Mouse (Mus musculus) myocyte (in vitro differentiated cells): Measurements from ENCODE around the gene Nfam1.

Source experiments
- POLR2A ChIP-seq: IDR thresholded peaks from one replicate; pipeline ENCODE4 v1.6.1; 2011; ENCODE audit warnings: low read depth, mild to moderate bottlenecking, control low read depth, moderate library complexity; ENCODE audit not compliant: insufficient read length
- USF1 ChIP-seq: IDR thresholded peaks from one replicate; pipeline ENCODE4 v1.6.1; 2011; ENCODE audit warnings: low read depth, mild to moderate bottlenecking, control low read depth, moderate library complexity

GRCm38 (mm10) chr15:82983416-82984026 lies 49.6 kb downstream of the Nfam1 start:
- no peak for TF ChIP-seq POLR2A
- TF ChIP-seq USF1: no peak
